Mouse (Mus musculus) lung, adult 2 months (tissue): Measurements from ENCODE around the gene Apom. TPM values are rescaled to one million over a fixed set of nuclear protein-coding genes. Genes with fewer than 3 reads are reported as not detected.

Experiments used
- DNase-seq: peaks from one replicate; pipeline ENCODE4 v3.0.0; 2022
- H3K4me1 ChIP-seq: fragments of 200-500 bp; 2 replicates; pipeline ENCODE4 v1.6.1; 2011; ENCODE audit warnings: low read length; ENCODE audit not compliant: control insufficient read depth, insufficient read depth
- H3K4me3 ChIP-seq: fragments of 200-500 bp; replicated peaks from 2 replicates; pipeline ENCODE3; 2011; ENCODE audit warnings: low read depth, mild to moderate bottlenecking, control low read depth, low read length; ENCODE audit errors: extremely low read depth
- CTCF ChIP-seq: fragments of 200-500 bp; IDR thresholded peaks from 2 replicates; pipeline ENCODE4 v1.5.1; 2011; ENCODE audit warnings: mild to moderate bottlenecking, low read length, control low read depth; ENCODE audit not compliant: insufficient read depth
- POLR2A ChIP-seq: fragments of 200-500 bp; IDR thresholded peaks from 2 replicates; pipeline ENCODE4 v1.6.1; 2011; ENCODE audit warnings: low read depth, mild to moderate bottlenecking, control low read depth, low read length, borderline replicate concordance; ENCODE audit errors: extremely low read depth
- WGBS: fragments of 180-500 bp; shearing (Covaris S2); methylation state at CpG from one replicate; pipeline ENCODE4 v1.1.7; 2018; 5-methylcytosine and 5-hydroxymethylcytosine counted together
- polyA plus RNA-seq: library from polyadenylated mRNA; depleted of rRNA; stranded (reverse); fragments of >200 nt; gene quantifications from 2 replicates; pipeline ENCODE4 v1.2.3, GENCODE M21; 2012

Apom gene
- polyA plus RNA-seq, 1 experiment: 0.12 TPM

DNA sequence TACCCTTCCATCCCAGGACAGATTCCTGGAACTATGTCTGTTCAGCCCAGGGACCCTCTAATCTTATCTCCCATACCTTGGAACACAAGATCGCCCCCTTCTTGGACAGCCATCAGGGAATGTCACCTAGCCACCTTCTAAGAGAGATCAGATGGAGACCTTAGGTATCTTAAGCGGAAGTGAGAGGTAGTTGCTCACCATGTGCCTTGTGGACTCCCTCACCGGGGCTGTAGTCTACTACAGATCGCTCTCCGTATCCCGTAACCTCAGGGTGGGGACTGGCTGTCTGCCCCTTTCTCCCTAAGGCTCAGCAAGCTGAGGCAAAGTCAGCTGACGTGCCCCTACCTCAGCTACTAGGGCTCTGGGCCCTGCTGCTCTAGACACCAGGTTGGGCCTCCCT is 27.8 kb downstream of the Apom start:
- Histone ChIP-seq H3K4me1 (no peaks in the 10 kb centered on the region), H3K4me3 (no peak overlapping the region)
- 89% methylated on average over 7 of the region's 7 CpGs for WGBS
- no peak for DNase-seq
- no peak for TF ChIP-seq POLR2A
- TF ChIP-seq CTCF: no peak

DNA sequence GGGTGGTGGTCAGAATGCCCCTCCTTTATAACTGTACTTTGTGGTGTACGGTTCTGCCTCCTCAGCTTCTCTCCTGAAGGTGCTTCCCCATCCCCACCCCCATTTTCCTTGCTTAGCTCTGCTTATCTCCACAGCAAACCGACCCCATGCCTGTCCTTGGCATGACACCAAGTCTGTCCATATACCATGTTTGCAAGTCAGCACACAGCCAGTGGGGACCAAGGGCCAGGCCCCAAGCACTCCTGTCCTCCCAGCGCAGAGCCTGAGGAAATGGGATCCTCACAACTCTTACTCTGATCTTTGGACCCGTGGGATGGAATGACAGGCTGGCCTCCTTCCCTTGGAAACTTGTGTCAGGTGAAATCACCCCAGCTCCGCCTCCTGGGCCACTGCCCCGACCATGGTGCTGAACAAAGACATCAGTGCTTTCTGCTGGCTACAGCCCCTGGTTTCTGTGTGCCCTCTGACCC is 28.6 kb downstream of the Apom start:
- H3K4me1 ChIP-seq: no peaks in the 10 kb centered on the region
- WGBS: 60% methylated on average over 6 of the region's 6 CpGs
- TF ChIP-seq CTCF (no peak), POLR2A (no peak)
- no peak for DNase-seq
- H3K4me3 ChIP-seq: no peak overlapping the region

DNA sequence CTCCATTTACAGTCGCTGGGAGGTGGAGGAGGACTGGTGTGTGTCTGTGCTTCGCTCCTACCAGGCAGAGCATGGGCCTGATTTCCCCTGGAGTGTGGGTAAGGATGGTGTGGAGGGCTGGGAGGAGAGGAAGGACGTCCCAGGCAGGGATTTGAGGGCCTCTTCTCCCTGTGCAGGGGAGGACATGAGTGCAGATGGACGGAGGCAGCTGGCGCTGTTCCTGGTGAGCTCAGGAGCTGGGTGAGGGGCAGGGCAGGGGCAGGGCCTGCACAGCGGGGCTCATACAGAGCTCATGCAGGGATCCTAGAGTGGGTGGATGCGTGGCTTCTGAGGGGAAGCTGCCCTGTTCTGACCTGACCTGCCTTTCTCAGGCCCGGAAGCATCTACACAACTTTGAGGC is 29.6 kb downstream of the Apom start:
- H3K4me3 ChIP-seq: no peak overlapping the region
- DNase-seq: no peak
- 73% methylated on average over 8 of the region's 8 CpGs for WGBS
- no peaks in the 10 kb centered on the region for H3K4me1 ChIP-seq
- TF ChIP-seq CTCF (no peak), POLR2A (no peak)

DNA sequence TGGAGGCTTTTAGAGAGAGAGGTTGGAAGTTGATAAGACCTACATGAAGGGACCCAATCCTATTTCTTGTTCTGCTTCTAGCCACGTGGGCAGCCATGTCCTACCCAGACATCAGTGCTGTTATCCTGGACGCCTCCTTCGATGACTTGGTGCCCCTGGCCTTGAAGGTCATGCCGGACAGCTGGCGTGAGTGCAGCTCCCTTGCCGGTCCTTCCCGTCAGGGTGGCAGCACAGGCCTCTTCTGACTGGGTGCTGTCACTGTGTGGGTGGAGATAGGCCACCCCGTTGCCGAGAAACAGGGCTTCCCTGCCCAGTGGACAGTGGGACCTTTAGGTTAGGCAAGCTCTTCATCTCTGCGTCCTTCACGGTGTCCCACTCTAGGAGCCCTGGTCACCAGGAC is 30.7 kb downstream of the Apom start:
- no peak overlapping the region for H3K4me3 ChIP-seq
- WGBS: 81% methylated on average over 11 of the region's 11 CpGs
- no peak for DNase-seq
- no peak for TF ChIP-seq POLR2A
- no peak for TF ChIP-seq CTCF
- H3K4me1 ChIP-seq: no peaks in the 10 kb centered on the region

DNA sequence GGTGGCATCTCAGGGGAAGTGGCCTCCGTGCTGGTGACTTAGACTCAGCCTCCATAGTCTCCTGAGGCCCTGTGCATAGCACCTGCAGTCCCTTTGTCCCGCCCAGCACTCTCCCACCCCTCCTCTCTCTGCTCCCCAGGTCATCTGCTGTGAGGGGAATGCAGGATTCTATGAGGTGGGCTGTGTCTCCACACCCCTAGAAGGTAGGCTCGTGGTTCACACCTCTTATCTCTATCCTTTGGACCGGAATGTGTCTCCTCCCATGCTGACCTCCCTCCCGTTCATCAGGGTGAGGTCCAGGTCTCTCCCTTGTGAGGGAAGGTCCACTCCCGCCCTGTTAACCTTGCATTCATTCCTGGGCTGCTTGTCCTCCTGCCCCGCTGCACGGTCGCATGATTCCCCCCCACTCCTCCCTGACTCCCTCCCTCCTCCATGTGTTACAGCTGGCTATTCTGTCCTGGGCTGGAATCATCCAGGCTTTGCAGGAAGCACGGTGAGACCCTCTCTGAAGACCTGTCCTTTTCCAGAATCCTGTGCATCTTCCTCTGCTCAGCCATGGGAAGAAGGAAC is 31.6 kb downstream of the Apom start:
- TF ChIP-seq POLR2A: no peak
- TF ChIP-seq CTCF: no peak
- no peaks in the 10 kb centered on the region for H3K4me1 ChIP-seq
- WGBS: 73% methylated on average over 10 of the region's 10 CpGs
- no peak overlapping the region for H3K4me3 ChIP-seq
- DNase-seq: no peak

DNA sequence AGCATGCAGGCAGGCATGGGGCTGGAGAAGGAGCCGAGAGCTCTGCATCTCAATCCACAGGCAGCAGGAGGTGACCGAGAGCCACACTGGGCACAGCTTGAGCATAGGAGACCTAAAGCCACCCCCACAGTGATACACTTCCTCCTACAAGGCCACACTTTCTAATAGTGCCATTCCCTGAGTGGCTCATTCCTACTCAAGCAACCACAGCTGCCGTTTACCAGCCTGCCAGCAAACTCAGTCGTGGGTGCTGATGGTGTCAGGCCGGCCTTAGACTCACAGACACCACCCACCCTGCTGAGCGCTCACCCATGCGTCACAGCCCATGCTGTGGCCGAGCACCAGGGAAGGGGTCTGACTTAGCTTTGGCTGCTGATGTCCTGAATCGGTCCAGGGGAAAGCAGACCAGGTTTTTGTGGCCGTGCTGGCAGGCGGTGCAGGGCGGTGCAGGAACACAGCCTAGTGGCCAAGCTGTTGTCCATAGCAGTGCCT is 34.6 kb downstream of the Apom start:
- 88% methylated on average over 12 of the region's 12 CpGs for WGBS
- DNase-seq: no peak
- TF ChIP-seq POLR2A (no peak), CTCF (no peak)
- Histone ChIP-seq H3K4me1 (peaks cover 4% of the 10 kb centered on the region), H3K4me3 (no peak overlapping the region)

DNA sequence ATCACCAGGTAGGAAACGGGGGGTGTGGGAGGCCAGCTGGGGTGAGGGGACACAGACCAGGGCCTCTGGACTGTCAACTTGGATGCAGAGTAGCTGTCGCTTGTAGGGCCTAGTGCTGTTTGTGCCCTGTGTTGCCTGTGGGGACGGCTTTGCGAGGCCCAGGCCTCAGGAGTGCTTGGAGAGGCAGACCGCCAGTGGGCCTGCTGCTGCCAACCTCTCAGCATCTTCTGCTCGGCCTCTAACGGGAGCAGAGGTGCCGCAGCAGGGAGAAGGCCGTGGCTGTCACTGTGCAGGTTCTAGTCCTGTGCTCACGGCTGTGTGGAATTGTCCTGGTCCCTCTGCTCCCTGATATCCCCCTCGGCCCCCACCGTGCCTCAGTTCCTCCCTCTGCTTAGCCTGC is 35.3 kb downstream of the Apom start:
- no peak for DNase-seq
- 90% methylated on average over 12 of the region's 12 CpGs for WGBS
- peaks cover 4% of the 10 kb centered on the region for H3K4me1 ChIP-seq
- no peak overlapping the region for H3K4me3 ChIP-seq
- TF ChIP-seq CTCF: no peak
- TF ChIP-seq POLR2A: no peak

DNA sequence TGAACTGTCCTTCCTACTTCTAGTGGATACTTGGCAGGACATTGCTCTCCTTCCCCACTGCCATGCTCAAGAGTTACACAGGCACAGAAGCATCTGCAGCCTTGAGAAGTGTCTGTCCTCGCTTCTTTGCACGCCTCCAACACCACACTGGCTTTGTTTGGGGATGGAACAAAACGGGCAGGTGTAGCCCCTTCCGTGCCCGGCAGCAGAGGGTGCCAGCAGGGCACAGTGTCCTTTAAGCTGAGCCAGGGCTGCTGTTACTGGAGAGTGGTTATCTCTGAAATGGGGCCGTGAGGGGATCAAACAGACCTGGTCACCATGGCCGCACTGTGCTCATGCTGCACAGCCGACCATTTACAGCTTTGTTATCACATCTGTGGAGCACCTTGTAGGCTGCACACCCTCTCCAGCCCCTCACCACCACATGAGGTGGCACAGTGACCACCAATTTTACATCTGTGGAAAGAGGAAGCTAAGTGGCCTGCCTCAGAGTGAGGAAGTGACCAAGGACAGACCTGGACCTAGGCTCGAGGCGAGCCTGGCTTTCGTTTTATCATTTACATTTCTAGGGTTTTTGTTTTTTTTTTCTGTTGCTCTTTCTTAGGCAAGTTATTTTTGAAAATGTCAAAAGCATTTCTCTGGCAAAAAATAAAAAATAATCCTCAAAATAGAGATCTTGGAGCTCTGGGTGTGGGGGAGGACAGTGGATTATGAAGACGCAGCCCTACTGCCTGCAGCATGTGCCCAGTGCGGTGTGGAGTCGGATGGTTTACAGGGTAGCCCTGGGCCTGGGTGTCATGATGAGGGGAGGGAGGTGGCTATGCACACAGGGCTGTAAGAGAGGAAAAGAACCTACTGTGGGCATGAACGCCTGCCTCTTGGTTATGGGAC is 37.1 kb downstream of the Apom start:
- no peak for TF ChIP-seq CTCF
- no peak for TF ChIP-seq POLR2A

DNA sequence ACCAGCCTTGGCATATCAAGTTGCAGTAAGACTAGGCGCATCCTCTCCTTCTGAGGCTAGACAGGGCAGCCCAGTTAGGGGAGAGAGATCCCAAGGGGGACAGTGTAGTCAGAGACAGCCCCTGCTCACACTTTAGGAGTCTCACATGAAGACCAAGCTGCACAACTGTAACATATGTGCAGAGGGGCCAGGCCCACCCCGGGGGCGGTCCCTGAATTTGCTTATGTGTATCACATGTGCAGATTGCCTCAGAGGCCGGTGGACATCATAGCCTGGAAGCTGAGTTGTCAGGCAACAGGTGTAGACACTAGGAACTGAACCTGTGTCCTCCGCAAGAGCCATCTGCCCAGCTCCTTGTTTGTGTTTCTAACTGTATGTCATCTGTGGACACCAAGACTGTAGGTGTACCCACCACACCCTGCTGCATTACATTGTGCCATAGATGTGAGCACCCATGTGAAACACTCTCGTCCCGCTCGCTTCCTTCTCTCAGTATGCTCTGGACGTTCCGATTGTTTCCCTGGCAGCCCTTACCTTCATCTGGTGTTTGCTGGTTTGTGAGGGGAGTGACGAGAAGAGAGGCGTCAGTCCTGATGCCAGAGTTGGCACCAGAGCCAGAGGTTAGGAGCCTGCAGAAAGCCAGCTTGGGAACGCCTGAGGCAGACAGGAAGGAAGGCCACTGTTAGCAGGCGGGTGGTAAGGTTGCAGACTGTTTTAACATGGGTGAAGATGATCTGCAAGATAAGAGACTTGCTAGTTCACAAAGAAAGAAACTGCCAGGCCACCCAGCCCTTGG is 39.2 kb downstream of the Apom start:
- Histone ChIP-seq H3K4me1 (peaks cover 11% of the 10 kb centered on the region), H3K4me3 (no peak overlapping the region)
- WGBS: 69% methylated on average over 14 of the region's 14 CpGs
- TF ChIP-seq POLR2A (no peak), CTCF (no peak)
- no peak for DNase-seq

More for the DNA sequence above, 37.1 kb downstream of the Apom start:
- no peak overlapping the region for H3K4me3 ChIP-seq
- no peak for DNase-seq
- peaks cover 11% of the 10 kb centered on the region for H3K4me1 ChIP-seq
- WGBS: 88% methylated on average over 15 of the region's 15 CpGs
